Mouse (Mus musculus) cerebellum, adult 9-11 months (tissue): ENCODE measurements around the gene Iqch.
"Not testable (repeated sequence)": the region's sequence is repeated elsewhere in the genome, so short reads cannot be mapped to it uniquely, and the experiment has no call there.

ENCODE experiments used
- DNase-seq: peaks from one replicate; pipeline ENCODE4 v3.0.0; 2022

Iqch gene

GRCm38 (mm10) chr9:63556933-63557332 lies 45.4 kb downstream of the Iqch start:
- DNase-seq: no peak

- no peak for DNase-seq
Measured at GRCm38 (mm10) chr9:63556316-63556715, 46.0 kb downstream of the Iqch start.

- no peak for DNase-seq
Measured at GRCm38 (mm10) chr9:63555460-63555990, 46.8 kb downstream of the Iqch start.

GRCm38 (mm10) chr9:63553628-63554027 lies 48.7 kb downstream of the Iqch start:
- DNase-seq: no peak

GRCm38 (mm10) chr9:63550701-63551100 lies 51.6 kb downstream of the Iqch start:
- not testable (repeated sequence) for DNase-seq

- no peak for DNase-seq
Measured at GRCm38 (mm10) chr9:63548966-63549365, 53.3 kb downstream of the Iqch start.

GRCm38 (mm10) chr9:63541926-63542325 lies 60.4 kb downstream of the Iqch start:
- DNase-seq: no peak

GRCm38 (mm10) chr9:63541301-63541700 lies 61.0 kb downstream of the Iqch start:
- no peak for DNase-seq

GRCm38 (mm10) chr9:63537489-63537888 lies 64.8 kb downstream of the Iqch start:
- no peak for DNase-seq

- no peak for DNase-seq
Measured at GRCm38 (mm10) chr9:63535042-63535441, 67.3 kb downstream of the Iqch start.

- DNase-seq: no peak
Measured at GRCm38 (mm10) chr9:63534371-63534780, 67.9 kb downstream of the Iqch start.

- DNase-seq: no peak
Measured at GRCm38 (mm10) chr9:63532966-63533711, 69.2 kb downstream of the Iqch start.

GRCm38 (mm10) chr9:63523937-63524253 lies 78.4 kb downstream of the Iqch start:
- DNase-seq: no peak

GRCm38 (mm10) chr9:63523251-63523936 lies 78.9 kb downstream of the Iqch start:
- DNase-seq: no peak

GRCm38 (mm10) chr9:63512851-63513250 lies 89.4 kb downstream of the Iqch start:
- DNase-seq: no peak

GRCm38 (mm10) chr9:63511034-63511433 lies 91.3 kb downstream of the Iqch start:
- DNase-seq: no peak

GRCm38 (mm10) chr9:63507110-63507509 lies 95.2 kb downstream of the Iqch start:
- DNase-seq: no peak

- DNase-seq: no peak
Measured at GRCm38 (mm10) chr9:63503890-63504289, 98.4 kb downstream of the Iqch start.

- no peak for DNase-seq
Measured at GRCm38 (mm10) chr9:63501516-63501915, 100.8 kb downstream of the Iqch start.

GRCm38 (mm10) chr9:63499912-63500311 lies 102.4 kb downstream of the Iqch start:
- DNase-seq: no peak

GRCm38 (mm10) chr9:63495786-63496185 lies 106.5 kb downstream of the Iqch start:
- no peak for DNase-seq

GRCm38 (mm10) chr9:63493746-63494145 lies 108.5 kb downstream of the Iqch start:
- DNase-seq: no peak

GRCm38 (mm10) chr9:63492291-63492690 lies 110.0 kb downstream of the Iqch start:
- DNase-seq: no peak
